Mouse (Mus musculus): Measurements from ENCODE around the gene Zfp622.

DNA sequence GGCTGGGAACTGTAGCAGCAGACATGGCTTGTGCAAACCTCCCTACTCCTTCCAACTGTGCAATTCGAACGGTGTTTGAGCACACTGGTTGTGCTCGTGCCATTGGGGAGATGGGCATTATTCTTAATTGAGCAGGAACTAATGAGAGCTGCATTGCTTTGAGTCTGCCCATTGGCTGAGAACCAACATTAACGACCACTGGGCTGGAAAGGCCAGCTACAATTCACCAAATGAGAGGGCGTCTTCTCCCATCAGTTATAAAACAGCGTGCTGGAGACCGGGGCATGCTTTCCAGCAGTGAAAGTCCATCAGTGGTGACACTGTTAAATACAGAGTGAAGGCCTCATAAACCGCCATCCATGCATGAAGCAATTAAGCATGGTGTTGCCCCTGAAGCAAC, 37.6 kb downstream of the Zfp622 start:
- no peak for TF ChIP-seq POLR2A (IDR thresholded peaks at IDR 0.05; ENCODE audit: low read depth, low read length)
- TF ChIP-seq CTCF (conservative IDR thresholded peaks at IDR 0.05; ENCODE audit: insufficient read depth, insufficient read length, low read depth, low read length) = no peak

All from kidney, adult 2 months (tissue).